Mouse (Mus musculus) adrenal gland, adult 2 months (tissue): ENCODE measurements around the gene Rad50. TPM values are rescaled to one million over a fixed set of nuclear protein-coding genes. Genes with fewer than 3 reads are reported as not detected.

Experiments
- DNase-seq: peaks from one replicate; pipeline ENCODE4 v3.0.0; 2021
- polyA plus RNA-seq: library from polyadenylated mRNA; depleted of rRNA; stranded (reverse); fragments of >200 nt; gene quantifications from 2 replicates; pipeline ENCODE4 v1.2.3, GENCODE M21; 2012
- total RNA-seq, 2 experiments: library from RNA; stranded (reverse); gene quantifications; 2 replicates each; pipeline ENCODE4 v1.2.3; 2021

Gene Rad50
- total and polyA plus RNA-seq, 3 experiments = 3.6 to 13.8 (median 11.6) TPM

DNA sequence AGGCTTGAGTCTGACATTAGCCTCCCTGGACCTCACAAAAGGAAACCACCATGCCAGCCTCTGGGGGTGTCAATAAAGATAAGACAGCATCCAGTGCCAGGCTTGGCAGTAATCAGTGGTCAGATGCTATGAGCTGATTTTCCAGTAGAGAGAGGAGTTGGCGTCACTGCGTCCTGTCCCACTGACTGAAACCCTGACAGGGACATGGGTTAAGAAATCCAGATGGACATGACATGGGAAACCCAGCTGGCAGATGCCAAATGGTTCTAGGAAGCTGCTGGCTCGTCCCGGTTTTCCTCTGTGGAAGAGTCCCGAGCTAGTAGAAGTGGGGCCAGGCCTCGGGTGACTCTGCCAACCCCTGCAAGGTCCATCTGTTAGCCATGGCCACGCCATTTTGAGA, 73.5 kb downstream of the Rad50 start:
- DNase-seq = no peak

- DNase-seq = no peak
Observed at GRCm38 (mm10) chr11:53632122-53632733, 74.9 kb downstream of the Rad50 start.

- DNase-seq = peak; percentile 65
Observed at GRCm38 (mm10) chr11:53627859-53628258, 79.3 kb downstream of the Rad50 start.

GRCm38 (mm10) chr11:53626802-53627373, 80.2 kb downstream of the Rad50 start:
- no peak for DNase-seq

GRCm38 (mm10) chr11:53624124-53624523, 83.0 kb downstream of the Rad50 start:
- no peak for DNase-seq

DNA sequence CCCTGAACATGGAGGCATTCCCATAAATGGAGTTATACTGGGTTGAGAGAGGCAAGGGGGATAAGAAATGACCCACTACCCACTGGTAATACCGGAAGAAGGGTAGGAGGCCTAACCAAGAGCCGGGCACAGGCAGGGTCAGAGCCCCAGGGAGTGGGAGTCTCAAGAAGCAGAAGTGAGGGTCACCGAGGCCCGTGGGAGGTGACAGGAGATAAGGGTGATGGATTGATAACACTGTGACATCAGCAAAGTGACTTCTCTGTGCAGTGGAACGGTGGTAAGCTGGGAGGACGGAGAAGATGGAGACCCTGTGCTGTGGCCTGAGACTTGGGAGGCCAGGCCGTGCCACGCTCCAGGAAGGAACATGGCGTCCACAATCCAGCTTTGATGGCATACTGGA, 83.5 kb downstream of the Rad50 start:
- DNase-seq = no peak

DNA sequence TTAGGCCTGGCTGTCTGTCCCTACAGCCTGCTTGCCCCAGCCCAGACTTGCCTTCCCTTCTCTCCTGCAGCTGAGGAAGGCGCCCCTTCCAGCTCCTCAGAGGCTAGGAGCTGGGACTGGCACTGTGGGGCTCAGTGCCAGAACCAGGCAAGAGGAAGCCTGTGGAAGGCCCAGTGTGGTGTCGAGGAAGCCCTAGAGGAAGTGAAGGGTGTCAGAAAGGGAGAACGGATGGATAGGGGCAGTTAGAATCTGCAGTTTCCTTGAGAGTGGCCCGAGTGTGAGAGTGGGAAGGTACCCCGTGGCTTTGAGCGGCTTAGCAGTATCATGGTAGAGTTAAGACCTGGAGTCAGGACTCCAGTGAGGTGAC, 84.7 kb downstream of the Rad50 start:
- DNase-seq = no peak

DNA sequence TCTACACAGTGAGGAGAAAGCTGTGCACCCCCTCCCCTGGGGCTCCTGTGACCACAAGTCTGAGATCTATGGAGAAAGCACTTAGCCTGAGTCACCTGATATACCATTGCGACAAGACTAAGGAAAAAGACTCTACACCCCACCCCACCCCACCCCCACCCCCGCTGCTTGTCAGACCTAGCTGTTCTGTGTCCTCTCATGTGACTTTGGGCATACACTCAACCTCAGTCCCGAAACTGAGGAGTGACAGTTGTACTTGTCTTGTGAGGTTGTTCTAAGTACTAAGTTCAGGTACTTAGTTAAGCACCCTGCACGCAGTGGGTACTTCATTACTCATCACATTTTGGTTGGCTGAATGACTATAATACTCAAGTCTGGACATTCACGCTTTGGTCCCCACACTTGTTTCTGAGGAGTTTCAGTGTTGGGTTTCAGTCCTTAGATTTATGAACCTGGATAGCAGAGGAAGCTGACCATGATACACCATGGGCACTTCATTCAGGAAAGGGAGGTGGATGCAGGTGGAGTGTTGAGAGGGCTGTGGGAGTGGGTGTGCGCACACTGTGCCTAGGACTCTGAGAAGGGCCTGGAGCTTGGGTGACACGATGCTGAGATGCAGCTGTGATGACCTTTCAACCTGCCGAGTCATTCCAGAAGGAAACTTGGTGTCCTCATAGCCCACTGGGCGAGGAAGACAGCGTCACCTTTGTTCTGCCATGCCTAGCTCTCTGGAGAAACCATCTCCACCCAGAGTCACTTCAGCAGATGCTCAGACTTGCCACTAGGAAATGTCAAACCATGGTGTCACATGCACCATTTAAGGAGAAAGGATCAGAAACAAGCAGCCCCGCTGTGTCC, 85.3 kb downstream of the Rad50 start:
- no peak for DNase-seq

GRCm38 (mm10) chr11:53620094-53620493, 87.0 kb downstream of the Rad50 start:
- no peak for DNase-seq

- no peak for DNase-seq
Observed at GRCm38 (mm10) chr11:53619428-53619827, 87.7 kb downstream of the Rad50 start.

DNA sequence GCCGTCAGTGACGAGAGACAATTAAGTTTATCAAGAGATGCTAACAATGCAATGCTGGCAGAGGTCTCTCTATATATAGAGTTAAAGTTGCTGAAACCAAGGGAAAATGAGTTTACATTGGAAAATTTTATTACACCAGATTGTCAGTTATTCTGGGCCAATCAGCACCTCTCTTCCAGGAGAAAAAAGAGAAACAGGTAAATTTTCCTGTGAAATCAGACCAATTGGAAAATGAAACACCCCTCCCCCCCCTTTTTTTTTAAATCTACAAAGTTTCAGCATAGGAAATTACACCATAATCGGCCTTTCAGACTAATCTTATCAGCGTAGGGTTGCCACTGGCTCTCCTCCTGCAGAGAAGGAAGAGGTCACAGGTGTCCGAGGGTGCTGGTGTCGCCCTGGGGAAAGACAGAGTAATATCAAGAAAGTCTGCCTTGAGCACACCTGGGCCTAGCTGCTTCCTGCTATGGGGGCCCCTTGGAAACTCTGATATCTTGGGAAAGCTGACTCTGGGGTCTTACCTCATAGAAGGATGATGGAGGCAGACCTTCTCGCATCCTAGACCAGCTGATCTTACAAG, 88.4 kb downstream of the Rad50 start, which contains the start of gene Il4:
Il4 (minus strand) TSS at position 51 of the 580 bp plus-strand sequence.
- DNase-seq = no peak

GRCm38 (mm10) chr11:53617562-53618109, 89.5 kb downstream of the Rad50 start:
- DNase-seq = no peak

- DNase-seq = no peak
Observed at GRCm38 (mm10) chr11:53616748-53617558, 90.2 kb downstream of the Rad50 start.

- no peak for DNase-seq
Observed at GRCm38 (mm10) chr11:53615575-53615974, 91.5 kb downstream of the Rad50 start.

DNA sequence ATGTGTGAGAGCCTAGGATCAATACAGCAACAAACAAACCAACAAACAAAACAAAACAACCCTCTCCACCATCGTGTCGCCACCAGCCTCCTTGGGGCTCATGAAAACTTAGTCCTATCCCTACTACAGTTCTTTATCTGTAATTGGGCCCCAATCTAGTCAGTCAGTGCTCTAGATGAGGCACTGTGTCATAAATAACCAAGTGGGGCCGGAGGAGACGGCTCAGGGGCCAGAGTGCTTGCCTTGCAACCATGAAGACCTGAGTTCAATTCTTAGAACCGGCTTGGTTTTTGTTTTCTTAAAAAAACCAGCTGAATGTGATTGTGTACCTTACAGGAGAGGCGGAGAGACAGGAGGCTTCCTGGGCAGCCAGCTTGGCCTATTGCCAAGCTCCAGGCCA, 91.9 kb downstream of the Rad50 start:
- DNase-seq = no peak

- no peak for DNase-seq
Observed at GRCm38 (mm10) chr11:53609672-53610071, 97.4 kb downstream of the Rad50 start.

- DNase-seq = no peak
Observed at GRCm38 (mm10) chr11:53609231-53609630, 97.9 kb downstream of the Rad50 start.

DNA sequence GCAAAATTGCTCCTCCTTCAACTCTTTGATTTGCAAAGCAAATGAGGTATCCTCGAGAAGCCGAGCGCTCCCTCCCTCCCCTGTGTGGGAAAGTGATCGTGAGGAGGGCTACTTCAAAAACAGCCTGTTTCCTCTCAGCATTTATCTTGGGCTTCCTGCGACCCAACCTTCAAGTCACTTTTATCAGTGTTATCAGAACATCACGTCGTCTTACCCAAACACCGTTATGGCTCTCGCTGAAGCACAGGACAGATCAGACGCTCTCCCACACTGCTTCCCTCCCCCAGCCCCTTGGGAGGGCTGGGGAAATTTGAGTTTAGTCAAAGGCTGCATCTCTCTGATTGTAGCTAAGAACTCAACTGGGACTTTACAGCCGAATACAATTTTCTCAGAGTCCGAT, 101.5 kb downstream of the Rad50 start:
- DNase-seq = no peak

GRCm38 (mm10) chr11:53604983-53605382, 102.1 kb downstream of the Rad50 start:
- no peak for DNase-seq
